Mouse (Mus musculus): ENCODE data around the gene Kif1c. TPM values are rescaled to one million over a fixed set of nuclear protein-coding genes. Genes with fewer than 3 reads are reported as not detected.

Kif1c gene
- total and polyA plus RNA-seq, 3 experiments: 19.8 to 21.7 TPM; not detected in 1

DNA sequence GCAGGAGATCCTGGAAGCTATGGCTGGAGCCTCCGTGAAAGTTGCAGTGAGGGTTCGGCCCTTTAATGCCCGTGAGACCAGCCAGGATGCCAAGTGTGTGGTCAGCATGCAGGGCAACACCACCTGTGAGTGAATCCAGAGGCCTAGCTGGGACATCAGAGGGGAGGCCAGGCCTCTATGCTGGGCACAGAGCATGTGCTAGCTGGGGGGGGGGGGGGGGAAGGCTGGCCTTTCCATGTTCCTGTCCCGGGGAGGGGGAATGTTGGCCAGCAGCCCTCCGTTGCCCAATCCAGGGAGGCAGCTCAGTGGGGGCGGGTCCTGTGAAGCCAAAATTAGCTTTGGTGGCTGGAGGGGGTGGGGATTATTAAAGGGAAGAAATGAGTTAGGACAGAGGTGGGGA is 2.4 kb downstream of the Kif1c start:
- Histone ChIP-seq H3K27me3 (ENCODE audit: control insufficient read depth in 1 of 2, insufficient read depth in 2 of 2, low read length in 2 of 2) (no peaks in the 10 kb centered on the region), H3K9ac (ENCODE audit: control insufficient read depth, low read depth, low read length, poor library complexity, severe bottlenecking) (no peak overlapping the region), H3K27ac (ENCODE audit: control insufficient read depth, low read depth, low read length) (no peak overlapping the region), H3K4me3 (ENCODE audit: control insufficient read depth in 1 of 2, insufficient read depth in 1 of 2, low read depth in 2 of 2, low read length in 2 of 2) (no peak overlapping the region), H3K9me3 (replicated peaks; ENCODE audit: insufficient read depth, low read length) (no peaks in the 10 kb centered on the region), H3K4me1 (ENCODE audit: control insufficient read depth in 1 of 2, insufficient read depth in 2 of 2, low read length in 2 of 2) (peaks cover 3 to 7% of the 10 kb centered on the region in 2 experiments; a peak in 3 of 4 replicates), H3K36me3 (ENCODE audit: control insufficient read depth in 1 of 2, insufficient read depth in 2 of 2, low read length in 2 of 2) (peaks cover 0 to 5% of the 10 kb centered on the region in 2 experiments; a peak in 2 of 4 replicates), H3K79me2 (ENCODE audit: control insufficient read depth, insufficient read depth, low read length, poor library complexity) (no peaks in the 10 kb centered on the region; the same call in 1 of the 2 replicates)
- TF ChIP-seq SMC3 (IDR thresholded peaks at IDR 0.05; ENCODE audit: low read depth, low read length) (no peak), RCOR1 (IDR thresholded peaks at IDR 0.05; ENCODE audit: low read depth, low read length) (no peak), MYC (IDR thresholded peaks at IDR 0.05; ENCODE audit: low read depth, low read length) (no peak), TBP (IDR thresholded peaks at IDR 0.05; ENCODE audit: low read depth, low read length) (no peak), ELF1 (IDR thresholded peaks at IDR 0.05; ENCODE audit: low read depth, low read length) (no peak), UBTF (IDR thresholded peaks at IDR 0.05; ENCODE audit: borderline replicate concordance, insufficient read depth, low read depth, low read length) (no peak), ZC3H11A (IDR thresholded peaks at IDR 0.05; ENCODE audit: low read depth, low read length) (no peak), POLR2A (IDR thresholded peaks at IDR 0.05; ENCODE audit: control insufficient read depth in 1 of 2, insufficient read depth in 1 of 2, low read depth in 1 of 2, low read length in 2 of 2, poor library complexity in 1 of 2) (no peak), EP300 (IDR thresholded peaks at IDR 0.05; ENCODE audit: low read depth in 1 of 2, low read length in 2 of 2) (no peak), BHLHE40 (IDR thresholded peaks at IDR 0.05; ENCODE audit: borderline replicate concordance, low read depth, low read length) (no peak), ETS1 (IDR thresholded peaks at IDR 0.05; ENCODE audit: low read depth, low read length) (no peak), SIN3A (IDR thresholded peaks at IDR 0.05; ENCODE audit: low read length) (no peak), E2F4 (IDR thresholded peaks at IDR 0.05; ENCODE audit: borderline replicate concordance, low read depth, low read length) (no peak), MAFK (IDR thresholded peaks at IDR 0.05; ENCODE audit: borderline replicate concordance, low read depth, low read length) (no peak)
- DNase-seq (ENCODE audit: low read depth, low spot score): no peak

DNA sequence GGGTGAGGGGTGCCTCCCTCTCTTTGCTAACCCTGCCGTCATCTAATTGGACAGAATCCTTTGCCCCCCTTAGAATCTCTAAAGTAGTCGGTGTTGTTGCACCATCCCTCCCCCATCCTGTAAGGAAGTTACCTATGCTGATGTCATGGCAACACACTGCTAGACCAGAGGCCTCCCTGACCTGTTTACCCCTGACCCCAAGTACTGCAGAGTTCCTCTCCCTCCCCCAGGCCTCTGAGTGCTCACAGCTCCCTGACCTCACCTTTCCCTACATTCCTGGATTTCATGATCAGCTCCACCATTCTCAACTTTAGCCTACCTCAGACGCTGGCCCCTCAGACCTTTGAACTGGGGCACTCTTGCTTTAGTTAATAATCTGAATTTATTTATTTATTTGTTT is 5.8 kb downstream of the Kif1c start:
- H3K9me3 ChIP-seq (replicated peaks; ENCODE audit: insufficient read depth, low read length): no peaks in the 10 kb centered on the region
- DNase-seq (ENCODE audit: low read depth, low spot score): no peak
- peaks cover 0 to under 1% of the 10 kb centered on the region in 2 experiments; a peak in 1 of 4 replicates for H3K4me1 ChIP-seq (ENCODE audit: control insufficient read depth in 1 of 2, insufficient read depth in 2 of 2, low read length in 2 of 2)
- no peak overlapping the region for H3K27ac ChIP-seq (ENCODE audit: control insufficient read depth, low read depth, low read length)
- no peak overlapping the region for H3K4me3 ChIP-seq (ENCODE audit: control insufficient read depth in 1 of 2, insufficient read depth in 1 of 2, low read depth in 2 of 2, low read length in 2 of 2)
- no peaks in the 10 kb centered on the region for H3K79me2 ChIP-seq (ENCODE audit: control insufficient read depth, insufficient read depth, low read length, poor library complexity)
- H3K9ac ChIP-seq (ENCODE audit: control insufficient read depth, low read depth, low read length, poor library complexity, severe bottlenecking): no peak overlapping the region
- H3K27me3 ChIP-seq (ENCODE audit: control insufficient read depth in 1 of 2, insufficient read depth in 2 of 2, low read length in 2 of 2): no peaks in the 10 kb centered on the region
- no peaks in the 10 kb centered on the region; a peak in 1 of 4 replicates for H3K36me3 ChIP-seq (ENCODE audit: control insufficient read depth in 1 of 2, insufficient read depth in 2 of 2, low read length in 2 of 2)
- TF ChIP-seq EP300 (IDR thresholded peaks at IDR 0.05; ENCODE audit: low read depth in 1 of 2, low read length in 2 of 2): no peak
- TF ChIP-seq POLR2AphosphoS2 (IDR thresholded peaks at IDR 0.05; ENCODE audit: low read length): no peak
- no peak for TF ChIP-seq TCF12 (IDR thresholded peaks at IDR 0.05; ENCODE audit: low read depth, low read length)
- TF ChIP-seq NELFE (IDR thresholded peaks at IDR 0.05; ENCODE audit: low read depth, low read length): no peak
- no peak for TF ChIP-seq MYC (IDR thresholded peaks at IDR 0.05; ENCODE audit: low read depth, low read length)
- TF ChIP-seq CHD1 (IDR thresholded peaks at IDR 0.05; ENCODE audit: low read depth, low read length): no peak
- no peak for TF ChIP-seq USF1 (IDR thresholded peaks at IDR 0.05; ENCODE audit: low read depth, low read length)
